Mouse (Mus musculus) heart, postnatal 0 days (tissue): ENCODE measurements around the gene Klhl30.

ENCODE experiments used
- CTCF ChIP-seq: IDR thresholded peaks from 2 replicates; pipeline ENCODE4 v1.5.1; 2016; ENCODE audit warnings: antibody characterized with exemption, control low read depth, low read depth
- EP300 ChIP-seq: IDR thresholded peaks from 2 replicates; pipeline ENCODE4 v1.6.1; 2016; ENCODE audit warnings: antibody characterized with exemption, low read depth

- TF ChIP-seq CTCF (no peak), EP300 (no peak)
Observed at GRCm38 (mm10) chr1:91352277-91352676, 1.5 kb downstream of the Klhl30 start.
